Mouse (Mus musculus) natural killer cell, adult 2 months (primary cell): ENCODE data around the gene Kif28.
"Not testable (repeated sequence)": the region's sequence is repeated elsewhere in the genome, so short reads cannot be mapped to it uniquely, and the experiment has no call there.

Experiments
- DNase-seq, 2 experiments: peaks; one replicate each; pipeline ENCODE4 v3.0.0; 2022; ENCODE audit warnings: low spot score in 2 of 2

Kif28 gene

GRCm38 (mm10) chr1:179745171-179745570 is at the start of gene Kif28:
Gene Kif28 (minus strand): TSS chr1:179745271.
- no peak for DNase-seq

- peak in 1 of 2 experiments; percentile 37 for DNase-seq
These were observed 42.2 kb upstream of the Kif28 start for GRCm38 (mm10) chr1:179787281-179787680.

GRCm38 (mm10) chr1:179785502-179785901 is 40.4 kb upstream of the Kif28 start:
- no peak for DNase-seq

GRCm38 (mm10) chr1:179784098-179784497 is 39.0 kb upstream of the Kif28 start:
- peak in 1 of 2 experiments; percentile 38 for DNase-seq

- no peak for DNase-seq
These were observed 31.8 kb upstream of the Kif28 start for GRCm38 (mm10) chr1:179776831-179777230.

- DNase-seq = no peak
These were observed 15.5 kb upstream of the Kif28 start for GRCm38 (mm10) chr1:179760553-179760952.

- DNase-seq = no peak
These were observed 15.0 kb upstream of the Kif28 start for GRCm38 (mm10) chr1:179760086-179760485.

- no peak for DNase-seq
These were observed 11.4 kb upstream of the Kif28 start for GRCm38 (mm10) chr1:179756477-179756876.

- DNase-seq = no peak
These were observed 7.9 kb upstream of the Kif28 start for GRCm38 (mm10) chr1:179753006-179753405.

GRCm38 (mm10) chr1:179752276-179752675 is 7.2 kb upstream of the Kif28 start:
- no peak for DNase-seq

- no peak for DNase-seq
These were observed 1.4 kb downstream of the Kif28 start for GRCm38 (mm10) chr1:179743593-179744193.

- no peak for DNase-seq
These were observed 8.6 kb downstream of the Kif28 start for GRCm38 (mm10) chr1:179736483-179736882.

GRCm38 (mm10) chr1:179734500-179735474 is 10.3 kb downstream of the Kif28 start:
- peak; percentile 35 to 61 for DNase-seq

- DNase-seq = no peak
These were observed 13.7 kb downstream of the Kif28 start for GRCm38 (mm10) chr1:179731391-179731790.

GRCm38 (mm10) chr1:179728661-179729060 is 16.4 kb downstream of the Kif28 start:
- no peak for DNase-seq

GRCm38 (mm10) chr1:179722811-179723469 is 22.1 kb downstream of the Kif28 start:
- DNase-seq = no peak

GRCm38 (mm10) chr1:179715786-179716185 is 29.3 kb downstream of the Kif28 start:
- no peak for DNase-seq

GRCm38 (mm10) chr1:179715289-179715688 is 29.8 kb downstream of the Kif28 start:
- not testable (repeated sequence) for DNase-seq

- no peak for DNase-seq
These were observed 31.7 kb downstream of the Kif28 start for GRCm38 (mm10) chr1:179713367-179713766.

- DNase-seq = no peak
These were observed 32.4 kb downstream of the Kif28 start for GRCm38 (mm10) chr1:179712658-179713057.

GRCm38 (mm10) chr1:179710739-179711138 is 34.3 kb downstream of the Kif28 start:
- DNase-seq = no peak

GRCm38 (mm10) chr1:179709390-179709789 is 35.7 kb downstream of the Kif28 start:
- no peak for DNase-seq
